Mouse (Mus musculus): ENCODE results near the gene Tm2d1. TPM values are rescaled to one million over a fixed set of nuclear protein-coding genes. Genes with fewer than 3 reads are reported as not detected.

Gene Tm2d1
- total RNA-seq, 2 experiments from 2014 or later: 35.1 to 39.4 TPM

DNA sequence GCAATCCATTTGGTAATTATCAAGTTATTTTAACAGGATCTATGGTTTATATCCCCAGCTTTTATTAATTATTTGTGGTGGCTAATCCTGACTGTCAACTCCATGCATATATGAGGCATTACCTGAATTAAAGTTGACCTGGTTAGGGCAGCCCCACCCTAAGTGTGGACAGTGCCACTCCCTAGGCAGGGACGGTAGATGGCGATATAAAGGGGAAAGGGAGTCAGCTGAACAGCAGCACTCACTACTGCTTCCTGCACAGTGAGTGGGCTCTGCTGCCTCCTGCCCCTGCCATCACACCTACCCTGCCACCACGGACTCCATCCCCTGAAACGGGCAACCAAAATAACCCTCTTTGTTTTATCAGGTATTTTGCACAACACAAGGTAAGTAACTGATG is 7.7 kb downstream of the Tm2d1 start:
- H3K4me3 ChIP-seq: no peak overlapping the region; the same call in 1 of the 2 replicates
- intact Hi-C loops (cut with DNase I): no loop called here
- peak; percentile 39; the same call in 1 of the 2 replicates for TF ChIP-seq CTCF (IDR thresholded peaks at IDR 0.05)
- DNase-seq: no peak
- H3K27ac ChIP-seq: peak overlapping the region; percentile 70

DNA sequence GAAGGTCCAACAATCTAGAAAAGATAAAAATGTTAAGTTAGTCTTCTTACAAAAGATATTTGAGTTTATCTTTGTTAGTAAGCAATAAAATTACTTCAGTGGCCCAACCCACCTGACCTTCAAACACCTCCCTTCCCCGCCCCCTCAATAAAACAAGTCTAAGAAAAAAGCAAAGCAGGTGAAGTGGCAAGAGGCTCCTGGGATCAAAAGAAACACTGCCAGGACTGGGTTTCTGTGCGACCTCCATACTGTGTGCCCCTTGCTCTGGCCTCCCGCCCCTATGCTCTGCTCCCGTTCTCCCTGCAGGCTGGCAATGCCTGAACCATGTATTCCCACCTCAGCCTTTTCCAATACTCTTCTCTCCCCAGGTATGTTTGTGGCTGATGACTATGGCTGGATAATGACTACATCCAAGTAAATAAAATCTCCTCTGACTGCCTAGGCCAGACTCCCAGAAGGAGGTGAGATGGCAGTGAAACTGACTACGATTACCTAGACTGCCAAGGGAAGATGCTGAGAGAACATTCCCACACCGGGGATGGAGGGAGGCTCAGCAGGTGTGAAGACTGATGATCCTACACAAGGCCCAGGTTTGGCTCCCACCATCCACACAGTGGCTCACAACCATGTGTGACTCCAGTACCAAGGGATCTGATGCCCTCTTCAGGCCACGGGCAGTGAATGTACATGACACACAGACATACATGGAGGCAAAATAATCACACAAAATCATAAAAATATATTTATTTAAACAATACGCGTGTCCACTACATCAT is 24.9 kb downstream of the Tm2d1 start:
- no peak overlapping the region for H3K27ac ChIP-seq
- intact Hi-C loops (cut with DNase I): no loop called here

DNA sequence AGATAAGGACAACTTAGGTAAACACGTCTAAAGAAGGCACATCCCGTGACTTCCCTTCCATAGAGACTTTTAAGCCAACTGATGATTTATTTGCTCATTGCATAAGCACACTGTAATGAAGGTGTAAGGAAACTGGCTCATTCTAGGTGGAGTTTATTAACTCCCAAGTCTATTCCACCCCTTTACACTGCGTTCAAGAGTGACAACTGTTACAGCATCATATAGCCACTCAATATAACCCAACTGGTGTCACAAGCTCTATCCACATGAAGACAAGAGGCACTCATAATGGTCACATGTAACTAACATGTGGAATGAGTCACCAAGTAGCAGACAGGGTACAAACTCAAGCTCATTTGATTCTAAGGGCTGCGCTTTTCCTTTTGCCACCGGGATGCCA is 34.5 kb downstream of the Tm2d1 start:
- no peak for DNase-seq
- intact Hi-C loops (cut with DNase I): no loop called here
- no peak overlapping the region for H3K27ac ChIP-seq
- no peak overlapping the region for H3K4me3 ChIP-seq
- TF ChIP-seq CTCF (IDR thresholded peaks at IDR 0.05): no peak

More for the DNA sequence above, 24.9 kb downstream of the Tm2d1 start:
- no peak for TF ChIP-seq CTCF (IDR thresholded peaks at IDR 0.05)
- H3K4me3 ChIP-seq: no peak overlapping the region
- no peak for DNase-seq

GRCm38 (mm10) chr4:98345783-98346182 is 37.3 kb downstream of the Tm2d1 start:
- Histone ChIP-seq H3K4me3 (no peak overlapping the region), H3K27ac (no peak overlapping the region)
- intact Hi-C loops (cut with DNase I): no loop called here
- TF ChIP-seq CTCF (IDR thresholded peaks at IDR 0.05): no peak
- DNase-seq: no peak

- no peak overlapping the region for H3K27ac ChIP-seq
- DNase-seq: no peak
- intact Hi-C loops (cut with DNase I): no loop called here
- no peak overlapping the region for H3K4me3 ChIP-seq
- TF ChIP-seq CTCF (IDR thresholded peaks at IDR 0.05): no peak
These were observed 43.0 kb downstream of the Tm2d1 start for GRCm38 (mm10) chr4:98339992-98340564.

DNA sequence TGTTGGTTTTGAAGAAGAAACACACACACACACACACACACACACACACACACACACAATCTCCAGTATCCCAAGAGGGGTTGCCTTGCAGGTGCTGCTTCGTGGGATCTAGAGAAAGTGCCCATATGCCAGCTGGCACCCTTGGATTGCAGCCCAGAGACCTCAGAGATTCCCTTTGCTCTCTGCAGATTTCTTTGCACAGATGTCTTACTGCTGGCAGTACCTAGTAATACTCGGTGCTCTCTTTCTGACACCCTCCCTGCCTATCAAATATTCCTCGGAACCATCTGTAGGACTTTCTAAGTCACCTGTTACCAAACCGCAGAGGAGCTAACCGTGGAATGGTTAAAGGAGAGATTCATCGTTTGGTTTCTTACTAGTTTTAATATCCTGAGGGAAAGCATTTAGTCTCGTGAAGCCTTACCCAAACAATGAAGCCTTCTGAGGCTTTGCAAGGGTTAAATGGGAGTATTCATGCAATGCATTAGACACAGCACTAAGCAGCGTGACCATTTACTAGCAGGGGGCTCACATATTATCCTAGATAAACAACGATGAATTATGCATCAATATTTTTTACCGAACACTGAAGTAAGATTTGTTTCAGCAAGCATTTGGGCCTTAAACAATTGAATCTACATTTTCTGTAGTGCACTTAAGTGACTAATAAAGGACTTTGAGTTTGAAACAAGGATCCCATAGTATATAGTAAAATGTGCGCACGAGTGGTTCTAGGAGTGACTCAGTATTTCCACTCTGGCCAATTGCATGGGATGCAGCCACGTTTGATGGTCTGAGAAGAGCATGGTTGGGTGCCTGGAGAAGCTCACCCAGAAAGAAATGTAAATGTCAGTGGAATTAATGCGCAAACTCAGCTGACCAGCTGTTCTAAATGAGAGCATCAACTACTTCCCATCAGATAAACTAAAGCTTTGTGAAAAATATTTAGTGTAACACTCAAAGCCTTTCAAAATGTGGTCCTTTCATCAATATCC is 44.2 kb downstream of the Tm2d1 start:
- no peak overlapping the region for H3K4me3 ChIP-seq
- no peak overlapping the region for H3K27ac ChIP-seq
- no peak for DNase-seq
- intact Hi-C loops (cut with DNase I): no loop called here
- TF ChIP-seq CTCF (IDR thresholded peaks at IDR 0.05): no peak

DNA sequence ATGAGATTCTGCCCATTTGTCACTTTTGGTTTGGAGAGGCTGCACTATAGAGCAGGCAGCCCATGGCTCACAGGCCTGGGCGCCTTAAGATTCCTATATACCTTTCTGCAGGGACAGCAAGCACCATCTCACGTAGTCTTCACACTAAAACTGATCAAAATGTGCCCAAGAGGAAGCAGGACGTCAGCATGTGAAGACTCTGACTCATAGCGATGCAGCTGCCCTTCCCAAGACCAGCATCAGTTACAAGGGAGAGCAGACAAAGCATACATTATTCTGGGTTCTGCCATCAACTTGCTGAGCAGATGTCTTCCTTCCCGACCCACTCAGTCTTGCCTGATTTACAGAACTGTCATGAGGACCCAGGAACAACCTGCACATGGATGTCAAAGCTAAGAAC is 45.9 kb downstream of the Tm2d1 start:
- DNase-seq: no peak
- intact Hi-C loops (cut with DNase I): no loop called here
- no peak overlapping the region for H3K27ac ChIP-seq
- no peak overlapping the region for H3K4me3 ChIP-seq
- TF ChIP-seq CTCF (IDR thresholded peaks at IDR 0.05): no peak

DNA sequence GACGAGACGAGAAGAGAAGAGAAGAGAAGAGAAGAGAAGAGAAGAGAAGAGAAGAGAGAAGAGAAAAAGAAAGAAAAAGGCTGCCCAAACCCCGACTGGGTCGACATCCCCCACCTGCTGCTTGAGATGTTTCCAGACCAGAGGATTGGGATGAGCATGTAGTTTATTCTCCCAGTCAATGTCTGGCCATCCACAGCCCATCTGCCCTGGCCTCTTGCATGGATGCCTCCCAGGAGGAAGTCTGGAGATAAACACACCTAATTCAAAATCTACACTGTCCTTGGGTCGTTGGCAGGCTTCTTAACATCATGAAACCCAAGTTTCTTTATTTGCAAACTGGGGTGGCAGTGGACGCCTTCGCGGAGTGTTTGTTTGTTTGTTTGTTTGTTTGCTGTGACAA is 47.4 kb downstream of the Tm2d1 start:
- H3K4me3 ChIP-seq: no peak overlapping the region
- no peak overlapping the region for H3K27ac ChIP-seq
- intact Hi-C loops (cut with DNase I): no loop called here
- no peak for DNase-seq
- TF ChIP-seq CTCF (IDR thresholded peaks at IDR 0.05): no peak

- peak; percentile 97 for DNase-seq
- TF ChIP-seq CTCF (IDR thresholded peaks at IDR 0.05): no peak; the same call in 1 of the 2 replicates
- peak overlapping the region; percentile 67 for H3K4me3 ChIP-seq
- intact Hi-C loops (cut with DNase I): loop anchor here (1.0 to 10.0 kb wide), 6 partner anchors 65 to 758 kb away; no protein-coding TSS in a partner anchor
- peak overlapping the region; percentile 91 for H3K27ac ChIP-seq
These were observed 60.9 kb downstream of the Tm2d1 start for GRCm38 (mm10) chr4:98322223-98322622.

DNA sequence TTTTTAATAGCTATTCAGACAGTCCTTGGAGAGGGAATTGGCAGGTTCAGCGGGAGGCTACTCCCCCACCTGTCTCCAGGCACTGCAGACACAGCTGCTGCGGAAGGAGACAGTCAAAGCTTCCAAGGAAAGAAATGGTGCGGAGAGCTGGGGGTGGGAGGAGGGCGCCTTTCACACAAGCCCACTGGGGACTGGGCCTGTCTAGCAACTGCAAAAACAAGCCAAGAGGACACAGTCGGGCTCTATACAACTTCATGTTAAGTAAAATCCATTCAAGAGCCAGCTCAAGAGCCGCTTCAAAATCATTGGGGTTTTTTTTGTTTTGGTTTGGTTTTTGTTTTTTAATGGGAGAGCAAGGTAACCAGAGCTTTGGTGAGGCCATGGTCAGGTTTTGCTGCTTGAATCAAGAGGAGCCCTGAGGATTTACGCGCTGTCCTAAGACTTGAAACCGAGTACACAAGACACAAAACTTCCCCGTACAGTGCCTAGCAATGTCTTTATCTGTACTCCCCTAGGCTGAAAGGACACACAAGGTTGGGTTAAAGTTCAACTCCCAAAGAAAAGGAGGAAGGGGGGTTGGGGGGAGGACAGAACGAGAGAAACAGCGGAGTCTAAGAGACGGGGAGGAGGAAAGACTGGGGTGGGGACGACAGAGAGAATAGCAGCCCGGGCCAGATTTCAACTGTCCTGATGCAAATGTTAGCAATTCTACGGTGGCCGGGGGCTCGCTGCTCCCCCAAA is 61.6 kb downstream of the Tm2d1 start:
- no peak for TF ChIP-seq CTCF (IDR thresholded peaks at IDR 0.05)
- H3K27ac ChIP-seq: peak overlapping the region; percentile 91
- intact Hi-C loops (cut with DNase I): loop anchor here (1.0 to 10.0 kb wide), 6 partner anchors 65 to 757 kb away; no protein-coding TSS in a partner anchor
- DNase-seq: peak; percentile 69
- peak overlapping the region; percentile 67 for H3K4me3 ChIP-seq

- no peak for DNase-seq
- intact Hi-C loops (cut with DNase I): no loop called here
- no peak for TF ChIP-seq CTCF (IDR thresholded peaks at IDR 0.05)
- peak overlapping the region; percentile 29; the same call in 1 of the 2 replicates for H3K27ac ChIP-seq
- no peak overlapping the region for H3K4me3 ChIP-seq
These were observed 64.3 kb downstream of the Tm2d1 start for GRCm38 (mm10) chr4:98318769-98319168.

GRCm38 (mm10) chr4:98317149-98317548 is 66.0 kb downstream of the Tm2d1 start:
- Histone ChIP-seq H3K4me3 (no peak overlapping the region), H3K27ac (no peak overlapping the region)
- intact Hi-C loops (cut with DNase I): no loop called here
- no peak for DNase-seq
- no peak for TF ChIP-seq CTCF (IDR thresholded peaks at IDR 0.05)

Other genes with a start within 250 kb of the Tm2d1 start
- 1 to 10 TPM; 2.4 to 6.2 TPM for gene Patj, start 12.5 kb upstream of the Tm2d1 start, total RNA-seq (2021)

All from gastrocnemius, adult 2 months (tissue).